Mouse (Mus musculus) myocyte (in vitro differentiated cells): ENCODE data around the gene Dnm1.

Experiments
- CEBPB ChIP-seq: IDR thresholded peaks from 2 replicates; pipeline ENCODE4 v1.6.1; 2011; ENCODE audit warnings: mild to moderate bottlenecking, moderate library complexity; ENCODE audit not compliant: poor library complexity, insufficient read depth, severe bottlenecking
- E2F4 ChIP-seq: IDR thresholded peaks from one replicate; pipeline ENCODE4 v1.6.1; 2011; ENCODE audit warnings: mild to moderate bottlenecking, control low read depth, moderate library complexity; ENCODE audit not compliant: insufficient read depth
- MAX ChIP-seq: IDR thresholded peaks from one replicate; pipeline ENCODE4 v1.6.1; 2011; ENCODE audit warnings: low read depth, mild to moderate bottlenecking, control low read depth
- MYOD1 ChIP-seq, 3 experiments: IDR thresholded peaks; one replicate each; pipeline ENCODE4 v1.6.1; 2011; ENCODE audit warnings: control low read depth in 2 of 3, low read depth in 2 of 3, mild to moderate bottlenecking in 2 of 3, moderate library complexity in 1 of 3; ENCODE audit not compliant: insufficient read length in 2 of 3, control insufficient read depth in 1 of 3
- MYOG ChIP-seq, 3 experiments: IDR thresholded peaks; one replicate each; pipeline ENCODE4 v1.6.1; 2011; ENCODE audit warnings: control low read depth in 2 of 3, low read depth in 2 of 3, mild to moderate bottlenecking in 2 of 3; ENCODE audit not compliant: insufficient read length in 2 of 3, control insufficient read depth in 1 of 3, insufficient read depth in 1 of 3
- POLR2A ChIP-seq: IDR thresholded peaks from one replicate; pipeline ENCODE4 v1.6.1; 2011; ENCODE audit warnings: low read depth, mild to moderate bottlenecking, control low read depth, moderate library complexity; ENCODE audit not compliant: insufficient read length
- POLR2AphosphoS2 ChIP-seq: IDR thresholded peaks from one replicate; pipeline ENCODE4 v1.6.1; 2011; ENCODE audit warnings: low read depth, control low read depth; ENCODE audit not compliant: insufficient read length
- REST ChIP-seq: IDR thresholded peaks from one replicate; pipeline ENCODE4 v1.6.1; 2011; ENCODE audit warnings: mild to moderate bottlenecking, control low read depth, moderate library complexity; ENCODE audit not compliant: insufficient read depth, insufficient read length
- SRF ChIP-seq: IDR thresholded peaks from one replicate; pipeline ENCODE4 v1.6.1; 2011; ENCODE audit warnings: low read depth; ENCODE audit not compliant: control insufficient read depth, insufficient read length
- TCF12 ChIP-seq: IDR thresholded peaks from one replicate; pipeline ENCODE4 v1.6.1; 2011; ENCODE audit warnings: mild to moderate bottlenecking, control low read depth; ENCODE audit not compliant: poor library complexity, insufficient read depth, severe bottlenecking
- TCF3 ChIP-seq: IDR thresholded peaks from one replicate; pipeline ENCODE4 v1.6.1; 2011; ENCODE audit warnings: low read depth, control low read depth; ENCODE audit not compliant: insufficient read length
- USF1 ChIP-seq: IDR thresholded peaks from one replicate; pipeline ENCODE4 v1.6.1; 2011; ENCODE audit warnings: low read depth, mild to moderate bottlenecking, control low read depth, moderate library complexity

- TF ChIP-seq POLR2A = no peak
- no peak for TF ChIP-seq SRF
- no peak for TF ChIP-seq MYOG (IDR thresholded peaks at IDR 0.05; ENCODE audit: control insufficient read depth in 1 of 3, insufficient read depth in 1 of 3, insufficient read length in 2 of 3, low read depth in 2 of 3)
- no peak for TF ChIP-seq MAX
- no peak for TF ChIP-seq POLR2AphosphoS2
- no peak for TF ChIP-seq E2F4
- TF ChIP-seq MYOD1 (IDR thresholded peaks at IDR 0.05; ENCODE audit: control insufficient read depth in 1 of 3, insufficient read length in 2 of 3, low read depth in 2 of 3) = no peak
- no peak for TF ChIP-seq REST
- no peak for TF ChIP-seq TCF12
- no peak for TF ChIP-seq CEBPB
- no peak for TF ChIP-seq TCF3
- no peak for TF ChIP-seq USF1
These were observed 64.7 kb downstream of the Dnm1 start for GRCm38 (mm10) chr2:32288371-32288931.
